Mouse (Mus musculus): ENCODE results near the gene Mrps18a. TPM values are rescaled to one million over a fixed set of nuclear protein-coding genes. Genes with fewer than 3 reads are reported as not detected.

Mrps18a gene
- polyA plus RNA-seq (2011; ENCODE audit: insufficient read depth, insufficient read length, low read depth, missing spikeins) = 71.7 and 78.5 TPM in 2 replicates

DNA sequence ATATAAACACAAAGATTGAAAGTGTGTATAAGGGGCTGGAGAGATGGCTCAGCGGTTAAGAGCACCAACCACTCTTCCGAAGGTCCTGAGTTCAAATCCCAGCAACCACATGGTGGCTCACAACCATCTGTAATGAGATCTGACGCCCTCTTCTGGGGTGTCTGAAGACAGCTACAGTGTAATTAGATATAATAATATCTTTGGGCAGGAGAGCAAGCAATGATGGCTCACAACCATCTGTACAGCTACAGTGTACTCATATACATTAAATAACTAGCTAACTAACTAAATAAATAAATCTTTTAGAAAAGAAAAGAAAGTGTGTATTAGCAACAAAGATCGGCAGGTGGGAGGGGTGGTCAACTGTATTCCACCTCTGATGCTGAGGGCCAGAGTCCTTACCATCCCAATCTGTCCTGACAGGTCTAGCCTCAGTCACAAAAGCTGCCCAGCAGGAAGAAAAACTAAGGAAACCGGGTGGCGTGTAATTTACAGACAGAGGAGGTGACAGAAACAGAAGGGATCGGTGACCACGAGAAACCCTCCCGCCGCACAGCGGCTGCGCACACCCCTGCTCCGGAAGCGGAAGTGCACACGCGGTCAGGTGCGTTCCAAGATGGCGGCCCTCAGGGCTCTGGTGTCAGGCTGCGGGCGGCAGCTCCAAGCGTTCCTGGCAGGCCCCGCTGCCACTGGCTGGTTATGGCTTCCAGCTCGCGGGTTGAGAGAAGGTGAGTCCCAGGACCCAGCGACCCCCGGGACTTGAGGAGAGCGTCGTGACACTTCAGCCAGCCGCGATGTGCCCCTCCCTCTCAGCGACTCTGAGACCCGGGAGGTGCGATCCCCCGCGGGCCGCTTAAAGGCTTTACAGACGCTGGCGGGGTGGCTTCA is at the start of gene Mrps18a:
Mrps18a (plus strand) TSS at position 585 of the 888 bp plus-strand sequence.
- H3K9ac ChIP-seq (ENCODE audit: low read depth, poor library complexity, severe bottlenecking) = peak within 1 kb of the TSS; percentile 60
- H3K36me3 ChIP-seq (ENCODE audit: control insufficient read depth, insufficient read depth, low read length, poor library complexity, severe bottlenecking) = no peaks in the 10 kb centered on the region
- no peaks in the 10 kb centered on the region for H3K27me3 ChIP-seq (ENCODE audit: control insufficient read depth, insufficient read depth, low read length, poor library complexity, severe bottlenecking)
- no peak within 1 kb of the TSS for H3K27ac ChIP-seq (ENCODE audit: insufficient read depth, low read length)
- no peaks in the 10 kb centered on the region for H3K9me3 ChIP-seq (replicated peaks; ENCODE audit: control insufficient read depth, insufficient read depth, low read length, poor library complexity, severe bottlenecking)
- H3K4me3 ChIP-seq (ENCODE audit: low read depth, low read length) = peak within 1 kb of the TSS; percentile 96
- TF ChIP-seq EP300 (IDR thresholded peaks at IDR 0.05; ENCODE audit: insufficient read depth, low read depth, low read length) (no peak), CTCF (IDR thresholded peaks at IDR 0.05; ENCODE audit: low read depth, low read length) (no peak), POLR2A (IDR thresholded peaks at IDR 0.05; ENCODE audit: insufficient read depth, low read length) (peak; percentile 36)
- H3K4me1 ChIP-seq (ENCODE audit: control insufficient read depth, insufficient read depth, low read length) = no peaks in the 10 kb centered on the region

- no peaks in the 10 kb centered on the region for H3K9me3 ChIP-seq (replicated peaks; ENCODE audit: control insufficient read depth, insufficient read depth, low read length, poor library complexity, severe bottlenecking)
- no peak overlapping the region for H3K9ac ChIP-seq (ENCODE audit: low read depth, poor library complexity, severe bottlenecking)
- H3K36me3 ChIP-seq (ENCODE audit: control insufficient read depth, insufficient read depth, low read length, poor library complexity, severe bottlenecking) = no peaks in the 10 kb centered on the region
- TF ChIP-seq EP300 (IDR thresholded peaks at IDR 0.05; ENCODE audit: insufficient read depth, low read depth, low read length) (no peak), POLR2A (IDR thresholded peaks at IDR 0.05; ENCODE audit: insufficient read depth, low read length) (no peak), CTCF (IDR thresholded peaks at IDR 0.05; ENCODE audit: low read depth, low read length) (no peak)
- H3K27me3 ChIP-seq (ENCODE audit: control insufficient read depth, insufficient read depth, low read length, poor library complexity, severe bottlenecking) = no peaks in the 10 kb centered on the region
- H3K4me1 ChIP-seq (ENCODE audit: control insufficient read depth, insufficient read depth, low read length) = no peaks in the 10 kb centered on the region
- H3K27ac ChIP-seq (ENCODE audit: insufficient read depth, low read length) = no peak overlapping the region
- no peak overlapping the region for H3K4me3 ChIP-seq (ENCODE audit: low read depth, low read length)
Observed at GRCm38 (mm10) chr17:46063283-46063973, 47.4 kb upstream of the Mrps18a start.

DNA sequence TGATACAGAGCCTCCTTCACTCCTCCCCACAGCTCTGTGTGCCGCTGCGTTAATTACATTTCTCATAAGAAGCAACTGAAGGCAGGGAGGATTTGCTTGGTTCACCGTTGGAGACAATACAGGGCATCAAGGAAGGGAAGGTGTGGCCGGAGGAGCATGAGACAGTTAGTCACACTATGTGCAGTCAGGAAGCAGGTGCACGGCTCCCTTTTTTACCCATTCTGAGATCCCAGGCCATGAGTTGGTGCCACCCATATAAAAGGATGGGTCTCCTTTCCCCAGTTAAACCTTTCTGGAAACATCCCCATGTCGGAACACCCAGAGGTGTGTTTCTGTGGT is 46.8 kb upstream of the Mrps18a start:
- no peaks in the 10 kb centered on the region for H3K36me3 ChIP-seq (ENCODE audit: control insufficient read depth, insufficient read depth, low read length, poor library complexity, severe bottlenecking)
- no peaks in the 10 kb centered on the region for H3K9me3 ChIP-seq (replicated peaks; ENCODE audit: control insufficient read depth, insufficient read depth, low read length, poor library complexity, severe bottlenecking)
- H3K9ac ChIP-seq (ENCODE audit: low read depth, poor library complexity, severe bottlenecking) = no peak overlapping the region
- TF ChIP-seq EP300 (IDR thresholded peaks at IDR 0.05; ENCODE audit: insufficient read depth, low read depth, low read length) (no peak), POLR2A (IDR thresholded peaks at IDR 0.05; ENCODE audit: insufficient read depth, low read length) (no peak), CTCF (IDR thresholded peaks at IDR 0.05; ENCODE audit: low read depth, low read length) (no peak)
- H3K4me3 ChIP-seq (ENCODE audit: low read depth, low read length) = no peak overlapping the region
- H3K27ac ChIP-seq (ENCODE audit: insufficient read depth, low read length) = no peak overlapping the region
- no peaks in the 10 kb centered on the region for H3K4me1 ChIP-seq (ENCODE audit: control insufficient read depth, insufficient read depth, low read length)
- no peaks in the 10 kb centered on the region for H3K27me3 ChIP-seq (ENCODE audit: control insufficient read depth, insufficient read depth, low read length, poor library complexity, severe bottlenecking)

GRCm38 (mm10) chr17:46070046-46070445 is 40.7 kb upstream of the Mrps18a start:
- Histone ChIP-seq H3K9me3 (replicated peaks; ENCODE audit: control insufficient read depth, insufficient read depth, low read length, poor library complexity, severe bottlenecking) (no peaks in the 10 kb centered on the region), H3K4me1 (ENCODE audit: control insufficient read depth, insufficient read depth, low read length) (peaks cover 5% of the 10 kb centered on the region), H3K36me3 (ENCODE audit: control insufficient read depth, insufficient read depth, low read length, poor library complexity, severe bottlenecking) (no peaks in the 10 kb centered on the region), H3K9ac (ENCODE audit: low read depth, poor library complexity, severe bottlenecking) (no peak overlapping the region), H3K27me3 (ENCODE audit: control insufficient read depth, insufficient read depth, low read length, poor library complexity, severe bottlenecking) (no peaks in the 10 kb centered on the region), H3K4me3 (ENCODE audit: low read depth, low read length) (no peak overlapping the region), H3K27ac (ENCODE audit: insufficient read depth, low read length) (no peak overlapping the region; the same call in 1 of the 2 replicates)
- TF ChIP-seq EP300 (IDR thresholded peaks at IDR 0.05; ENCODE audit: insufficient read depth, low read depth, low read length) = 0 out of 2 replicates have a peak, but pooled peaks have one; percentile 66
- no peak for TF ChIP-seq POLR2A (IDR thresholded peaks at IDR 0.05; ENCODE audit: insufficient read depth, low read length)
- TF ChIP-seq CTCF (IDR thresholded peaks at IDR 0.05; ENCODE audit: low read depth, low read length) = no peak

DNA sequence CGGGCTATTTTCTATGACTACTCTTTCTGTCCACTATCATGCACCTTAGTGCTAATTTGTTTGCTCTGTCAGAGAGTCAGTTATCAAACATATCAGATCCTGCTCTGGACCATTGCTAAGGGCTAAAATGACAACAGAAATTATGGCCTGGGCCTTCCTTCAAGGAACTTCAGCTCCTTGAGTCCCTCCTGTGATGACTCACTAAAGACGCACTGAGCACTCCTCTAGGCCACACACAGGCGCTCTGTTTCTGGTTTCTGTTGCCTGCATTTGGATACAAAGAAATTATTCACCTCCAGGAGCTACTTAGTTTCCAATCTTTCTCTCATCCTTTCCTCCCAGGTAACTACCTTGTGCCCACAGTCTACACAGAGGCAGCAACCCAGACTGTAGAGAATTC is 39.3 kb upstream of the Mrps18a start:
- no peak overlapping the region for H3K9ac ChIP-seq (ENCODE audit: low read depth, poor library complexity, severe bottlenecking)
- TF ChIP-seq POLR2A (IDR thresholded peaks at IDR 0.05; ENCODE audit: insufficient read depth, low read length) = no peak
- TF ChIP-seq EP300 (IDR thresholded peaks at IDR 0.05; ENCODE audit: insufficient read depth, low read depth, low read length) = no peak
- TF ChIP-seq CTCF (IDR thresholded peaks at IDR 0.05; ENCODE audit: low read depth, low read length) = no peak

More for the DNA sequence above, 39.3 kb upstream of the Mrps18a start:
- Histone ChIP-seq H3K27me3 (ENCODE audit: control insufficient read depth, insufficient read depth, low read length, poor library complexity, severe bottlenecking) (no peaks in the 10 kb centered on the region), H3K4me3 (ENCODE audit: low read depth, low read length) (no peak overlapping the region), H3K4me1 (ENCODE audit: control insufficient read depth, insufficient read depth, low read length) (peaks cover 5% of the 10 kb centered on the region), H3K36me3 (ENCODE audit: control insufficient read depth, insufficient read depth, low read length, poor library complexity, severe bottlenecking) (no peaks in the 10 kb centered on the region), H3K9me3 (replicated peaks; ENCODE audit: control insufficient read depth, insufficient read depth, low read length, poor library complexity, severe bottlenecking) (no peaks in the 10 kb centered on the region), H3K27ac (ENCODE audit: insufficient read depth, low read length) (no peak overlapping the region)
